Mouse (Mus musculus): Measurements from ENCODE around the gene Xpo5. TPM values are rescaled to one million over a fixed set of nuclear protein-coding genes. Genes with fewer than 3 reads are reported as not detected.
A peak's percentile ranks its signal among the peaks of the same experiment; 100 is the strongest.

Xpo5 gene
- polyA plus RNA-seq, 1 experiment from 2014 or later: 57.0 TPM

DNA sequence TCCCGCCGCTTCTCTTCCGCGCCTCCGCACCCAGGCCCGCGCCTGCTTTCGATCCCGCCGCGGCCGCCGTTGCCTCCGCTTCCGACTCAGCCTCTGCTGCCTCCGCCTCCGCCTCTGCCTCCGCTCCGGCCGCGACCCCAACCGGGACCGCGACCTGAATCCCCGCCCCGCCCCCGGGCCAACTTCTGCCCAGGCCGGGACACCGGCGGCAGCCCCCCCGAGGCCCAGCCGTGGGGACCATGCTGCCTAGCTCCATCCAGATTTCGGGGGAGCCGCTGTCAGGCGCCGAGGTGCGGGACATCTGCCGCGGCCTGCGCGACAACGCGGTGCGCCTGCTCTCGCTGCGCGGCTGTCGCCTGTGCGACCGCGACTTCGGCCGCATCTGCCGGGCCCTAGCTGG lies 51.5 kb downstream of the Xpo5 start:
- Histone ChIP-seq H3K36me3 (ENCODE audit: insufficient read depth) (peaks cover 56% of the 10 kb centered on the region), H3K4me2 (peak overlapping the region; percentile 100), H3K9me3 (ENCODE audit: low read depth, low read length) (0 out of 2 replicates have a peak, but pooled peaks cover 3% of the 10 kb centered on the region), H3K27ac (ENCODE audit: low read depth) (no peak overlapping the region), H3K9ac (peak overlapping the region; percentile 48), H3K4me3 (ENCODE audit: low read depth, low read length) (peak overlapping the region; percentile 65), H3K27me3 (ENCODE audit: insufficient read depth, low read length) (peaks cover 18% of the 10 kb centered on the region), H3K4me1 (ENCODE audit: insufficient read depth) (no peaks in the 10 kb centered on the region)
- DNase-seq: peak; percentile 34
- TF ChIP-seq CTCF (IDR thresholded peaks at IDR 0.05; ENCODE audit: low read depth): no peak
- WGBS: under 1% methylated on average over 52 of the region's 54 CpGs
- ATAC-seq (ENCODE audit: insufficient read depth): peak; percentile 17

DNA sequence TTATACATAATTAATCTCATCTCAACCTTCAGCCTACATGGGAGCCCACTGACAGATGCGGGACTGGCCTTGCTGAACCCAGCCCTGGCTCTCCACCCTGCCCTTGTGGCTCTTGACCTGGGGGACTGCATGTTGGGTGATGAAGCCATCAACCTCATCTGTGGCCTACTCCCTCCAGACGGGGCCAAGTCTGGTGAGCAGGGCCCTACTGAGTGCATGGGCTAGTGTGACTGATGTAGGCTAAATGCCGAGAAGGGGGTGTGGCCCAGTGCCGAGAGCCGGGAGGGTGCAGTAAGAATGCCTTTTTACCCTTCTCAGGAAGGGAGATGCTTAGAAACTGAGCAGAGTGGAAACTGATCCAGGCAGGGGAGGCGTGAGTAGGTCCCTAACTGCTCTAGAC lies 52.6 kb downstream of the Xpo5 start:
- H3K36me3 ChIP-seq (ENCODE audit: insufficient read depth): peaks cover 56% of the 10 kb centered on the region
- no peak overlapping the region for H3K9ac ChIP-seq
- H3K27ac ChIP-seq (ENCODE audit: low read depth): no peak overlapping the region
- TF ChIP-seq CTCF (IDR thresholded peaks at IDR 0.05; ENCODE audit: low read depth): no peak
- 27% methylated on average over 6 of the region's 6 CpGs for WGBS
- DNase-seq (no peak), ATAC-seq (ENCODE audit: insufficient read depth) (no peak)
- H3K27me3 ChIP-seq (ENCODE audit: insufficient read depth, low read length): peaks cover 18% of the 10 kb centered on the region
- H3K4me3 ChIP-seq (ENCODE audit: low read depth, low read length): no peak overlapping the region
- 0 out of 2 replicates have a peak, but pooled peaks cover 3% of the 10 kb centered on the region for H3K9me3 ChIP-seq (ENCODE audit: low read depth, low read length)
- no peak overlapping the region for H3K4me2 ChIP-seq
- H3K4me1 ChIP-seq (ENCODE audit: insufficient read depth): no peaks in the 10 kb centered on the region

DNA sequence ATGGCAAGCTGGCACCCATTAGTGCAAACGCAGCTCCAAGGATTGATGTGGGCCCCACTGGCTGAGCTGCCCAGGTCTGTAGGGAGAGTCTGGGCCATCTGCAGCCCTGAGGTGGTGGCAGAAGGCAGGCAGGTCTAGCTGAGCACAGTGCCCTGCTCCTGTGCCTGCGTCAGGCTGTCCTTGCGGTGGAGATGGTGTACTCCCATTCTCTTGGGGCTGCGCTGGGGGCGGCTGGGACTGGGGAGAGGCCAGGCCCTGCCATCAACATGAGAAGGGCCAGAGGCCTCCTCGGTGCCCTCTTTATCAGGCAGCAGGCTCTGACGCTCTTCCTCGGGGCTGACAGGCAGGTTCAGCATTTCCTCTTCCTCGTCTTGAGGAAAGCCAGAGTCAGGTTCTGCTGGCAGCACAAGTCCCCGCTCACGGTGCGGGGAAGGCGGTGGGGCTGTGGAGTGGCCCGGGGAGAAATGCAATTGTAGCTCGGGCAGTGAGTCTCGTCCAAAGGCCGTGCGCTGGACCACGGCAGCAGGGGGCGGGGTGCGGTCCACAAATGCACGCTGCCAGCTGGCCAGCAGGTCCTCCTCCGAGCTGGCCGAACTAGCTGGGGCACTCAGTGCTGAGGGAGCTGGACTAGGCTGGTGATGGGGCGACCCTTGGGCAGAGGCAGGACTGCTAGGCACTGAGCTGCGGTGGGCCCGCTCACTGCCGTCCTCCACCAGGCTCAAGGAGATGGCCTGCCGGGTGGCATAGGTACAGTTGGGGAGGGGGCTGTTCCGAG lies 55.9 kb downstream of the Xpo5 start:
- peaks cover 67% of the 10 kb centered on the region for H3K36me3 ChIP-seq (ENCODE audit: insufficient read depth)
- H3K27ac ChIP-seq (ENCODE audit: low read depth): no peak overlapping the region
- TF ChIP-seq CTCF (IDR thresholded peaks at IDR 0.05; ENCODE audit: low read depth): no peak
- DNase-seq (no peak), ATAC-seq (ENCODE audit: insufficient read depth) (no peak)
- H3K4me1 ChIP-seq (ENCODE audit: insufficient read depth): no peaks in the 10 kb centered on the region
- H3K9ac ChIP-seq: no peak overlapping the region
- H3K4me2 ChIP-seq: no peak overlapping the region
- no peak overlapping the region for H3K4me3 ChIP-seq (ENCODE audit: low read depth, low read length)
- 87% methylated on average over 30 of the region's 30 CpGs for WGBS
- H3K9me3 ChIP-seq (ENCODE audit: low read depth, low read length): 0 out of 2 replicates have a peak, but pooled peaks cover 3% of the 10 kb centered on the region
- peaks cover 18% of the 10 kb centered on the region for H3K27me3 ChIP-seq (ENCODE audit: insufficient read depth, low read length)

DNA sequence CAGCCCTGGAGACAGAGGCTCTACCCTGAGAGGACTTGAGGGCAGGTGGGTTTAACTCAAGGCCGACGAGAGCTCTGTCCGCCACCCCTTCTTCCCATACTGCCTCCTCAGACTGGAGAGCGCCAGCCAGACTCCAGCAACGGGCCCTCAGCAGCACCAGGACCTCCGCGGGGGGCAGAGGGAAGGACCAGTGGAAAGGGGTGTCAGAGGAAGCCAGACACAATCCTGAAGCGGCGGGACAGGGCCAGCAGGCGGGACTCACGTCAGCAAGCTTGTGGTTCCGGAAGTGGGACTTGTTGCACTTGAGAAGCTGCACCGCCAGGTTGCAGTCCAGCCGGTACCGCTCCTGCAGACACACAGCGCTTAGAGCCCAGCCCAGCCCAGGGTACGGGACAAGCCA lies 57.1 kb downstream of the Xpo5 start:
- Histone ChIP-seq H3K4me1 (ENCODE audit: insufficient read depth) (no peaks in the 10 kb centered on the region), H3K9ac (no peak overlapping the region), H3K4me3 (ENCODE audit: low read depth, low read length) (no peak overlapping the region), H3K9me3 (ENCODE audit: low read depth, low read length) (0 out of 2 replicates have a peak, but pooled peaks cover 3% of the 10 kb centered on the region), H3K27me3 (ENCODE audit: insufficient read depth, low read length) (peaks cover 9% of the 10 kb centered on the region), H3K27ac (ENCODE audit: low read depth) (no peak overlapping the region), H3K36me3 (ENCODE audit: insufficient read depth) (peaks cover 79% of the 10 kb centered on the region), H3K4me2 (no peak overlapping the region)
- ATAC-seq (ENCODE audit: insufficient read depth) (no peak), DNase-seq (no peak)
- WGBS: 91% methylated on average over 16 of the region's 17 CpGs
- TF ChIP-seq CTCF (IDR thresholded peaks at IDR 0.05; ENCODE audit: low read depth): no peak

DNA sequence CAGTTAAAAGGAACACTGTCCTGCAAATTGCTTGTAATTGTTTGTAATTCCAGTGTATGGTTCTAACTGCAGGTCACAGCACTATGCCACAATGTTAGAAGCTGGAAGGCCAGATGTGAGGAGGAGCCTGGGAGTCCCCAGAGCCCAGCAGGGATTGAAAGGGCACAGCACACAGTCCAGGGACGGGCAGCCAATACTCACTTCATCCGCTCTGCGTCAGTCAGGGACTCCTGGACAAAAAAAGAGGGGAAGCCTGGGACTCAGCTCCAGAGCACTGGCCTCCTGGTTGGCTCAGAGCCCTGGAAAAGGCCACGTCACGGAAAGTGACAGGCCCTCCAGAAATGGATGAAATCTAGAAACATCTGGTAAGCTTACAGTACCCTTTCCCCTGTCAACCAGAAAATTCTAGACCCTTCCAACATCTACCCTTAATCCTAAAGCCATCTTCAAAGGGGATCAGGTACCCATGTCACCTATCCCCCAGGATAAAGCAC lies 59.7 kb downstream of the Xpo5 start:
- DNase-seq: no peak
- Histone ChIP-seq H3K4me2 (no peak overlapping the region), H3K4me3 (ENCODE audit: low read depth, low read length) (no peak overlapping the region), H3K27ac (ENCODE audit: low read depth) (no peak overlapping the region), H3K9ac (no peak overlapping the region), H3K4me1 (ENCODE audit: insufficient read depth) (no peaks in the 10 kb centered on the region), H3K9me3 (ENCODE audit: low read depth, low read length) (no peaks in the 10 kb centered on the region), H3K27me3 (ENCODE audit: insufficient read depth, low read length) (no peaks in the 10 kb centered on the region), H3K36me3 (ENCODE audit: insufficient read depth) (peaks cover 94% of the 10 kb centered on the region)
- no peak for TF ChIP-seq CTCF (IDR thresholded peaks at IDR 0.05; ENCODE audit: low read depth)
- no peak for ATAC-seq (ENCODE audit: insufficient read depth)
- 89% methylated on average over 5 of the region's 5 CpGs for WGBS

DNA sequence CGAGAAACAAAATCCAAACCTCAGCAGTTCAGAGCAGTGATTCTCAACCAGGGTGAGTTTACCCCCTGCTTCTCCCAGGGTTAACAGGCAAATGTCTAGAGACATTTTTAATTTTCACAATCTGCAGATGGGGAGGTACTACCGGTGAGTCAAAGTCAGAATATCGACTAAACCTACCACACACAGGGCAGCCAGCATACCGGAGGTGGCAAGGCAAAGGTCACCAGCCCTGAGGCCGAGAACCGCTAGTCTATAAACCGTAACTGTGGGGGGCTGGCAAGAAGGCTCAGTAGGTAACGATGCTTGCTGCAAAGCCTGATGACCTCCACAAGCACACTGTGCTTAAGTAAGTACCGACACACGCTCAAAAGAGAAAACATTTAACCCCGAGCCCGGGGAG lies 62.9 kb downstream of the Xpo5 start:
- no peak for TF ChIP-seq CTCF (IDR thresholded peaks at IDR 0.05; ENCODE audit: low read depth)
- WGBS: 85% methylated on average over 12 of the region's 12 CpGs
- Histone ChIP-seq H3K9ac (no peak overlapping the region), H3K9me3 (ENCODE audit: low read depth, low read length) (no peaks in the 10 kb centered on the region), H3K27ac (ENCODE audit: low read depth) (no peak overlapping the region), H3K4me2 (no peak overlapping the region), H3K4me3 (ENCODE audit: low read depth, low read length) (no peak overlapping the region), H3K4me1 (ENCODE audit: insufficient read depth) (no peaks in the 10 kb centered on the region), H3K27me3 (ENCODE audit: insufficient read depth, low read length) (no peaks in the 10 kb centered on the region), H3K36me3 (ENCODE audit: insufficient read depth) (peaks cover 92% of the 10 kb centered on the region)
- no peak for ATAC-seq (ENCODE audit: insufficient read depth)
- no peak for DNase-seq

DNA sequence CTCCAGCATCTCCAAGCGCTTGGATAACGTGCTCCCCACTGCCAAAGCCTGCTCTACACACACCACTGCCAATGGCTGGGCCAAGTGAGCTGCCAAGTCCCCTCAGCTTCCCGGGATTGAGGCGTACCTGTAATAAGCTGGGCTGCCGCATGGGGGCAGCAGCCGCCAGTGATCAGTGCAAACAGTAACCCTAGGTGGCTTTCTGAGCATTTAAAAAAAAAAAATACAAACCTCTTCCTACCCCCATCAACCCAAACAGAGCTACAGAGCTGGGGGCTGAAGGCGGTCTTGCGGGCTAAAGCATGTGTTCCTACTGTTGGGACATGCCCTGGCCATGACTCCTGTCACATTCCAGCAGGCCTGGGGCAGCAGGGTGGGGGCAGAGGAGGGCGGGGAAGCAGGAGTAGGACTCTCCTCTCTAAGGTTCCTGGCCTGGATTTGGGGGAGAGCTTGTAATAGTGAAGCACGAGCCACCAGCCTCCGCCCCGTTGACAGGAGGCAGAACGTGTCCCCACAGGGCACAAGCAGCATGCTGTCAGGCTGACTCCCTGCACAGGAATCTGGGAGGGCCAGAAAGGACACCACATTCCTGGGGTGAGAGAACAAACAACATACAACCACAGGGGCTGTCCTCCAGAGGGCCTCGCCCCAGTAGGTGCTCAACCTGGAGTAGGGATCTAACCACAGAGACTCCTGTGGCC lies 63.5 kb downstream of the Xpo5 start:
- H3K4me1 ChIP-seq (ENCODE audit: insufficient read depth): no peaks in the 10 kb centered on the region
- peak; percentile 71 for ATAC-seq (ENCODE audit: insufficient read depth)
- peak; percentile 91 for TF ChIP-seq CTCF (IDR thresholded peaks at IDR 0.05; ENCODE audit: low read depth)
- peak; percentile 89 for DNase-seq
- WGBS: 20% methylated on average over 14 of the region's 14 CpGs
- 0 out of 2 replicates have a peak overlapping the region, but pooled peaks have one; percentile 15 for H3K4me2 ChIP-seq
- H3K9ac ChIP-seq: no peak overlapping the region
- peaks cover 92% of the 10 kb centered on the region for H3K36me3 ChIP-seq (ENCODE audit: insufficient read depth)
- no peaks in the 10 kb centered on the region for H3K27me3 ChIP-seq (ENCODE audit: insufficient read depth, low read length)
- H3K27ac ChIP-seq (ENCODE audit: low read depth): no peak overlapping the region
- H3K4me3 ChIP-seq (ENCODE audit: low read depth, low read length): no peak overlapping the region
- no peaks in the 10 kb centered on the region for H3K9me3 ChIP-seq (ENCODE audit: low read depth, low read length)
